Mouse (Mus musculus) small intestine, adult 2 months (tissue): Measurements from ENCODE around the gene Sox1.

Source experiments
- CTCF ChIP-seq: fragments of 200-500 bp; IDR thresholded peaks from 2 replicates; pipeline ENCODE4 v1.5.1; 2012; ENCODE audit warnings: low read depth, mild to moderate bottlenecking, control low read depth, inconsistent platforms, low read length, moderate library complexity, mixed read lengths; ENCODE audit not compliant: insufficient replicate concordance, insufficient read length; ENCODE audit errors: extremely low read depth
- POLR2A ChIP-seq: fragments of 200-500 bp; IDR thresholded peaks from 2 replicates; pipeline ENCODE4 v1.6.1; 2012; ENCODE audit warnings: low read depth, mild to moderate bottlenecking, control low read depth, inconsistent platforms, low read length, moderate library complexity

GRCm38 (mm10) chr8:12382707-12383561 is 12.2 kb upstream of the Sox1 start:
- TF ChIP-seq CTCF: no peak
- TF ChIP-seq POLR2A: no peak
